Mouse (Mus musculus) heart, embryonic 14.5 days (tissue): Measurements from ENCODE around the gene Hba-a1. TPM values are rescaled to one million over a fixed set of nuclear protein-coding genes. Genes with fewer than 3 reads are reported as not detected.
"Not testable (repeated sequence)": the region's sequence is repeated elsewhere in the genome, so short reads cannot be mapped to it uniquely, and the experiment has no call there.

ENCODE experiments used
- ATAC-seq: fragments of 200-750 bp; cut with Nextera tagmentation; 2 replicates; pipeline ENCODE4 v1.8.0; 2017; ENCODE audit warnings: low read depth, moderate TSS enrichment; ENCODE audit not compliant: insufficient number of reproducible peaks, insufficient read depth, low FRiP score
- H3K27ac ChIP-seq, 2 experiments: fragments of 200-500 bp in 1 of 2; fragments of 300-500 bp in 1 of 2; sonication (generic) in 1 of 2; replicated peaks in 1 of 2; 2 replicates each; pipeline ENCODE4 v1.5.1; 2012 to 2014; ENCODE audit warnings: low read depth in 2 of 2, low read length in 2 of 2, control low read depth in 1 of 2, mild to moderate bottlenecking in 1 of 2, mixed read lengths in 1 of 2; ENCODE audit not compliant: control insufficient read depth in 1 of 2, insufficient read depth in 1 of 2
- H3K27me3 ChIP-seq: fragments of 300-500 bp; sonication (generic); 2 replicates; pipeline ENCODE4 v1.6.1; 2014; ENCODE audit warnings: mild to moderate bottlenecking, low read length, control low read depth; ENCODE audit not compliant: control insufficient read depth, insufficient read depth
- H3K36me3 ChIP-seq: fragments of 300-500 bp; sonication (generic); 2 replicates; pipeline ENCODE4 v1.6.1; 2014; ENCODE audit warnings: mild to moderate bottlenecking, control low read depth, low read length, mixed read lengths; ENCODE audit not compliant: control insufficient read depth, insufficient read depth
- H3K4me1 ChIP-seq, 2 experiments: fragments of 200-500 bp in 1 of 2; fragments of 300-500 bp in 1 of 2; sonication (generic) in 1 of 2; 2 replicates each; pipeline ENCODE4 v1.6.1; 2012 to 2014; ENCODE audit warnings: low read length in 2 of 2, control low read depth in 1 of 2, mixed read lengths in 1 of 2; ENCODE audit not compliant: control insufficient read depth in 2 of 2, insufficient read depth in 2 of 2
- H3K4me2 ChIP-seq: fragments of 300-500 bp; sonication (generic); 2 replicates; pipeline ENCODE4 v1.6.1; 2014; ENCODE audit warnings: mild to moderate bottlenecking, low read length
- H3K4me3 ChIP-seq, 2 experiments: fragments of 200-500 bp in 1 of 2; fragments of 300-500 bp in 1 of 2; sonication (generic) in 1 of 2; 2 replicates each; pipeline ENCODE4 v1.5.1; 2012 to 2014; ENCODE audit warnings: low read length in 2 of 2, mild to moderate bottlenecking in 2 of 2, control low read depth in 1 of 2, low read depth in 1 of 2, moderate library complexity in 1 of 2; ENCODE audit not compliant: control insufficient read depth in 1 of 2, insufficient read depth in 1 of 2
- H3K9ac ChIP-seq: fragments of 300-500 bp; sonication (generic); 2 replicates; pipeline ENCODE4 v1.6.1; 2014; ENCODE audit warnings: mild to moderate bottlenecking, low read length
- H3K9me3 ChIP-seq: fragments of 300-500 bp; sonication (generic); 2 replicates; pipeline ENCODE4 v1.6.1; 2016; ENCODE audit warnings: low read length, control low read depth; ENCODE audit not compliant: control insufficient read depth
- WGBS: fragments of 180-500 bp; shearing (Covaris S2); extraction: QIAGEN DNeasy Blood & Tissue Kit; methylation state at CpG from one replicate; pipeline ENCODE4 v1.1.7; 2014; 5-methylcytosine and 5-hydroxymethylcytosine counted together
- polyA plus RNA-seq: library from polyadenylated mRNA; unstranded; fragments of >200 nt; fragmentation: Nextera tagmentation; extraction: Ambion mirVana; gene quantifications from 2 replicates; pipeline ENCODE4 v1.2.1, GENCODE M21; 2014

Gene Hba-a1
- polyA plus RNA-seq, 1 experiment from 2014 or later, result 7,195 TPM

DNA sequence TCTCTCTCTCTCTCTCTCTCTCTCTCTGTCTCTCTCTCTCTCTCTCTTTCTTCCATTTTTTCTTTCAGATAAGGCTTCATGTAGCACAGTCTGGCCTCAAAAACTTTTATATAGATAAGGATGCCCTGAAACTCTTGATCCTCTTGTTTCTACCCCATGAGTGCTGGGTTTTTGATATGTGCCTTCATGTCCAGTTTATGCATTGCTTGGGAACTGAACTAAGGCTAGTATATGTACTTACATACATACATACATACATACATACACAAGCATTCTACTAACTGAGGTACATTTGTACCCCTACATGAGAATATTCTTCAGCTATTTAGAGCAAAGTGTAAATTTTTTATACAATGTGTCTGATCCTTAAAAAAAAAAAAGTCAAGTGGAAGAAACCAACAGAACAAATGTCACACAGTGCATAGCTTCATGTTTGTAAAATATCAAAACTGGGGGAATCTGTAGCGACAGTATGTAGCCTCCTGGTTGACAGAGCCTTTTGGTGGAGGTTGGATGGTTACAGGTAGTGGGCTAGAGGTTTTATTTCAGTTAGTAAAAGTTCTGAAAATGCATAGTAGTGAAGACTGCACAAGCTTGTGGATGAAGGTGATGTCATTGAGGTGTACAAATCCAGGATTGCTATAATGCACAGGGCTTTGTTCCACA lies 14.7 kb downstream of the Hba-a1 start:
- H3K27me3 ChIP-seq, result peaks cover 26% of the 10 kb centered on the region
- no peak for ATAC-seq
- no peaks in the 10 kb centered on the region for H3K36me3 ChIP-seq
- WGBS, result 91% methylated on average over 1 of the region's 1 CpGs
- H3K27ac ChIP-seq, result no peak overlapping the region
- H3K4me2 ChIP-seq, result no peak overlapping the region
- no peak overlapping the region for H3K9ac ChIP-seq
- no peak overlapping the region for H3K4me3 ChIP-seq
- H3K9me3 ChIP-seq, result no peaks in the 10 kb centered on the region
- no peaks in the 10 kb centered on the region for H3K4me1 ChIP-seq

DNA sequence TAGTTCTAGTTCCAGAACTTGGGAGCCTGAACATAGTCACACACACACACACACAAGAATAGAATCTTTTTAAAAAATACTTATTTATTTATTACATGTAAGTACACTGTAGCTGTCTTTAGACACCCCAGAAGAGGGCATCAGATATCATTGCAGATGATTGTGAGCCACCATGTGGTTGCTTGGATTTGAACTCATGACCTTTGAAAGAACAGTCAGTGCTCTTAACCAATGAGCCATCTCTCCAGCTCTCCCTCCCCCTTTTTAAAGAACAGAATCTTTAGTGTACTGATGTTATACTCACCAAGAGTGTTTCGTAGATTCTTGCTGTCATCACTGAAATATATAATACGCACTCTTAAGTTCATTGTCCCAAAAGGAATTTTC lies 15.2 kb downstream of the Hba-a1 start:
- H3K4me3 ChIP-seq, result no peak overlapping the region

DNA sequence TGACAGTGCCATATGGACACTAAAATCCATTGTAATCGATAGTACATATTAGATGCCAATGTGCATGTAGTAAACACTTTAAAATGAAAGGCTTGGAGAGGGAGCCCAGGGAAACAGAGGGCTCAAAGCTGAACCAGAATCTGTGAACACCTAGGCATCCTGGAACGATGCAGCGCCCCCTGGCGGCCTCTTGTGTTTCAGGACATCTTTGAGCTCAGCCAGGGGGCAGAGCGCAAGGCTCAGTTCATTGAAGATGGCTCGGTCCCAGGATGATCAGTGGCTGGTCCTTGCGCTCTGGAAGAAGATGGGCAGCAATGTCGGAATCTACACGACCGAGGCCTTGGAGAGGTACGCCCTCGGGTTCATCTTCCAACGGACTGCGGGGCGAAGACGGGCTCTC lies 16.6 kb downstream of the Hba-a1 start, which contains the start of gene Hbq1a:
Gene Hbq1a, plus strand, starts transcription at position 205 of the 400 bp plus-strand sequence.
- Histone ChIP-seq H3K4me2 (peak within 1 kb of the TSS; percentile 12), H3K27me3 (peaks cover 21% of the 10 kb centered on the region)
- H3K9me3 ChIP-seq, H3K27ac ChIP-seq, H3K36me3 ChIP-seq, ATAC-seq, H3K4me3 ChIP-seq, H3K4me1 ChIP-seq, H3K9ac ChIP-seq: not testable (repeated sequence)
- WGBS, result 5% methylated on average over 16 of the region's 16 CpGs

More for the DNA sequence above, 15.2 kb downstream of the Hba-a1 start:
- Histone ChIP-seq H3K9ac (no peak overlapping the region), H3K27me3 (peaks cover 26% of the 10 kb centered on the region), H3K4me2 (no peak overlapping the region), H3K27ac (no peak overlapping the region), H3K9me3 (no peaks in the 10 kb centered on the region), H3K36me3 (no peaks in the 10 kb centered on the region), H3K4me1 (no peaks in the 10 kb centered on the region)
- WGBS, result 93% methylated on average over 2 of the region's 2 CpGs
- no peak for ATAC-seq

DNA sequence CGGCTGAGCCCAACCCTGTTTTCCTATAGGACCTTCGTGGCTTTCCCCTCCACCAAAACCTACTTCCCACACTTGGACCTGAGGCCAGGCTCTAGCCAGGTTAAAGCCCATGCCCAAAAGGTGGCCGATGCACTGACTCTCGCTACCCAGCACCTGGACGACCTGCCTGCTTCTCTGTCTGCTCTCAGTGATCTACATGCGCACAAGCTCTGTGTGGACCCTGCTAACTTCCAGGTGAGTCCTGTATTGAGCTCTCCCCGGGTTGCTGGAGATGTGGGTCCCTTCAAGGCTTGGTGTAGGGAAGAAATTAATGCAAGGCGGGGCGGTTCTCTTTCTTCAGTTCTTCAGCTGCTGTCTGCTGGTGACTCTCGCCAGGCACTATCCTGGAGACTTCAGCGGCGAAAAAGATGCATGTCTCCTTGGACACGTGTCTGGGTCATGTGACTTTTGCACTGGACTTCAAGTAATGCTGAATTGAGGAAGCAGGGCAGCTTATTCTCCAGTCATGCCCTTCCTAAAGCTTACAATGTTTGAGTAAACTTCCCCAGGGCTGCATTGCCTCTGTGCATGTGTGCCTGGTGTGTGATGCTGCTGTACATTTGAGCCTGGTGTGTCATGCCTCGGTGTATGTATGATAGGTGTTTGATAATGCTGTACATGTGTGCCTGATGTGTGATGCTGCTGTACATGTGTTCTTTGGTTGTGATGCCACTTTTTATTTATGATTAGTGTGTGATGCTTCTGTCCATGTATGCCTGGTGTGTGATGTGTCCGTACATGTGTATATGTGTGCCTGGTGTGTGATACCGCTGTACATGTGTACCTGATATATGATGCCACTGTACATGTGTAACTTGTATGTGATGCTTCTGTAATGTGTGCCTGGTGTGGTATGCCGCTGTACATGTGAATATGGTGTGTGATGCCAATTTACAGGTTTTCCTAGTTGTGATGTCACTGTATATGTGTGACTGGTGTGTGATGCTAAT lies 17.3 kb downstream of the Hba-a1 start:
- H3K36me3 ChIP-seq, result no peaks in the 10 kb centered on the region
- H3K4me1 ChIP-seq, result no peaks in the 10 kb centered on the region
- no peaks in the 10 kb centered on the region for H3K9me3 ChIP-seq
- no peak overlapping the region for H3K4me3 ChIP-seq
- ATAC-seq, result no peak
- WGBS, result 50% methylated on average over 13 of the region's 17 CpGs
- H3K4me2 ChIP-seq, result peak overlapping the region; percentile 12
- no peak overlapping the region for H3K27ac ChIP-seq
- H3K9ac ChIP-seq, result no peak overlapping the region
- peaks cover 21% of the 10 kb centered on the region for H3K27me3 ChIP-seq

DNA sequence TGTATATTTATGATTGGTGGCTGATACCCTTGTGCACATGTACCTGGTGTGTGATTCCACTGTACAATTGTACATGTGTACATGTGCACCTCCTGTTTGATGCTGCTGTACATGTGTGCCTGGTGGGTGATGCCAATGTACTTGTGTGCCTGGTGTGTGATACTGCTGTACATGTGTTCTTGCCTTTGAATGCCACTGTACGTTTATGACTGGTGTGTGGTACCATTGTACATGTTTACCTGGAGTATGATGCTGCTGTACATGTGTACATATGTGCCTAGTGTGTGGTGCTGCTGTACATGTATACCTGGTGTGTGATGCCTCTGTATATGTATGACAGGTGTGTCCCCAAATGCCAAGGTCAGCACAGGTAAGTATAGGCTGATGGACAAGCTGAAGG lies 18.2 kb downstream of the Hba-a1 start:
- WGBS, result 64% methylated on average over 1 of the region's 1 CpGs
- ATAC-seq, result no peak
- H3K9me3 ChIP-seq, result no peaks in the 10 kb centered on the region

DNA sequence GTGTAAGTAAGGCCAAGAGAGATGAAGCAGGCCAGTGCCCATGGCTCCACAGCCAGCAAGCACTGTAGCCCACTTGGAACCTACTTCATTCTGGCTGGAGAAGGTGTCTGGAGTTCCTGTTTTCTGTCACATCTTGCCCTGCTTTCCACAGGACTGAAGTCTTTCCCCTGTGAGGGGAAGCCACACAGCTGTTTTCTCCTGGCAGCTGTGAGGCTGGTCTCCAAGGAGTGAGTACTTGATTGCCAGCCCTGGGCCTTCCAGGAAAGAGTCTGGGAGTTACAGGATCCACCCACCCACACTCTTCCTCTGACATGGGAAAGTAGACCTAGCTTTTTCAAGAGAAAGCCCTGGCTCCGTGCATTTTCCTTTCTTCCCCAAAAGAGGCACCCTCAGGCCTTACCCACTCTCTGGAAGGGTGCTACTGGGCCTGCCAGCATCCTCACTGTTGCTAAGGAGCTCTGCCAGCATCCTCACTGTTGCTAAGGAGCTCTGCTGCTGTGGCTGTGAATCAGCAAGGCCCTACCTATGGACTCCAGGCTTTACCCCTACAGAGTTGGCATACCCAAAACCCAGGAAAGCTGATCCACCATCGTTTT lies 19.6 kb downstream of the Hba-a1 start:
- WGBS, result 40% methylated on average over 2 of the region's 2 CpGs

More for the DNA sequence above, 18.2 kb downstream of the Hba-a1 start:
- no peak overlapping the region for H3K4me3 ChIP-seq
- no peak overlapping the region for H3K27ac ChIP-seq
- H3K36me3 ChIP-seq, result no peaks in the 10 kb centered on the region
- H3K4me1 ChIP-seq, result no peaks in the 10 kb centered on the region
- no peak overlapping the region for H3K4me2 ChIP-seq
- H3K27me3 ChIP-seq, result peaks cover 21% of the 10 kb centered on the region
- H3K9ac ChIP-seq, result no peak overlapping the region

DNA sequence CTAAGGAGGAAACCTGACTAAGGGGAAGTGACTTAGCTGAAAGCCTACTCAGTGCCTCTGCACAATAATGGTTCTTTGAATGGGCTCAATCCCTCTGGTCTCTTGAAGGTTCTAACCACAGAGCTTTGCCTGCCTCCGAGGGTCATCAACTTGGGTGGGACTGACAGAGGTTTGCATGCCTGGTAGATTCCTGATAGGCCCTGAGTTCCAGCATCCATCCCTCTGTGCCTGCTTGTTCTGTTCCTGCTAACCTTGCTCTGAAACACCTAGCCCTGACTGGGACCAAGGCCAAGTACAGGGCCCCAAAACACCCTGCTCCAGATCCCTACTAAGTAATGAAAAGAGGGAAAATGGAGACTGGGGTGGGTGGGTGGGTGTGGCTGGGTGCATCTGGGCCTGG lies 20.1 kb downstream of the Hba-a1 start:
- no peaks in the 10 kb centered on the region for H3K36me3 ChIP-seq

More for the DNA sequence above, 19.6 kb downstream of the Hba-a1 start:
- no peaks in the 10 kb centered on the region for H3K9me3 ChIP-seq
- no peaks in the 10 kb centered on the region for H3K36me3 ChIP-seq
- no peak overlapping the region for H3K27ac ChIP-seq
- no peak overlapping the region for H3K4me3 ChIP-seq
- H3K4me2 ChIP-seq, result no peak overlapping the region
- no peak overlapping the region for H3K9ac ChIP-seq
- peaks cover 19% of the 10 kb centered on the region for H3K27me3 ChIP-seq
- ATAC-seq, result no peak
- H3K4me1 ChIP-seq, result no peaks in the 10 kb centered on the region

More for the DNA sequence above, 20.1 kb downstream of the Hba-a1 start:
- H3K4me2 ChIP-seq, result no peak overlapping the region
- no peaks in the 10 kb centered on the region for H3K9me3 ChIP-seq
- peaks cover 16% of the 10 kb centered on the region for H3K27me3 ChIP-seq
- WGBS, result 60% methylated on average over 1 of the region's 1 CpGs
- H3K4me3 ChIP-seq, result no peak overlapping the region
- no peaks in the 10 kb centered on the region for H3K4me1 ChIP-seq
- no peak for ATAC-seq
- no peak overlapping the region for H3K9ac ChIP-seq
- H3K27ac ChIP-seq, result no peak overlapping the region
